Comparison of ENCODE assay signal across 19 mouse cellular contexts in the genomic region with DNA sequence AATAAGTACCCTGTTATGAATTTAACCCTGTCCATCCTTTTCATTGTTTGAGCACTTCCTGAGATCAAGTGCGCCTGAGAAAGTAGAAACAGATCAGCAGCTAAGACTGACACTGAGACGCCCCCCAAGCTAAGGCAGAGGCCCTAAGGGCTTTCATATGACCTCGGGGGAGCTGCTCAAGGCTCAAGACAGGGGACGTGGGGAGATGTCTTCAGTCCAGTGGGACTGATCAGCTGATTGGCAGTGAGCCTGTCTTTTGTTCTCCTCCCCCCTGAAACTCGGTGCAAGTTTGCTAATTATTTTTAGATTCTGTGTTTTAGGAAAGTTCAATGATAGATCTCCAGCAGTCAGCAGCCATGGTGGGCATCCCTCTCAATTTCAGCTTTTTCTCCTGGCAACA. TPM values are rescaled to one million over a fixed set of nuclear protein-coding genes. Genes with fewer than 3 reads are reported as not detected.
DNase-seq lines count a peak whose midpoint lies in the region; ATAC-seq lines count a peak whose summit lies in the region.
"Had no signal": no experiment of that assay in that cellular context is flagged by ENCODE, and none has a peak within 500 bp of the region (broad histone marks: within the 10 kb centered on the region; RNA-seq: fewer than 3 reads in every experiment).

No protein-coding gene starts in this region.

- H3K4me1 ChIP-seq in hindbrain, embryonic 12.5 days: peaks cover 32% of the 10 kb centered on the region
- peaks cover 33% of the 10 kb centered on the region for H3K4me1 ChIP-seq in hindbrain, embryonic 10.5 days (replicated peaks)
- H3K4me1 ChIP-seq in forebrain, embryonic 16.5 days (replicated peaks; ENCODE audit: control insufficient read depth, insufficient read depth, low read length): peaks cover 35% of the 10 kb centered on the region
- peaks cover 51% of the 10 kb centered on the region for H3K4me1 ChIP-seq in hindbrain, embryonic 14.5 days (replicated peaks; ENCODE audit: control insufficient read depth, insufficient read depth, low read length)
- peaks cover 77% of the 10 kb centered on the region for H3K4me1 ChIP-seq in neural tube, embryonic 13.5 days (replicated peaks)
- H3K4me1 ChIP-seq: heart, embryonic 13.5 days; stomach, embryonic 15.5 days had no signal

- no peak for ATAC-seq in hindbrain, embryonic 12.5 days (ENCODE audit: low FRiP score)
- ATAC-seq in forebrain, embryonic 16.5 days: no peak
- ATAC-seq in hindbrain, embryonic 14.5 days (ENCODE audit: low FRiP score): no peak
- no peak for ATAC-seq in neural tube, embryonic 13.5 days (ENCODE audit: low read depth)
- ATAC-seq: CD4-positive, CD25-positive, alpha-beta regulatory T cell, adult 4 months; intestine, postnatal 0 days had no signal

- H3K4me2 ChIP-seq in hindbrain, embryonic 12.5 days (replicated peaks): peak overlapping the region; percentile 32; the same call in 1 of the 2 replicates
- peak overlapping the region; percentile 90 for H3K4me2 ChIP-seq in forebrain, embryonic 16.5 days (ENCODE audit: low read length)
- peak overlapping the region; percentile 82 for H3K4me2 ChIP-seq in hindbrain, embryonic 14.5 days (replicated peaks)
- H3K4me2 ChIP-seq in neural tube, embryonic 13.5 days: peak overlapping the region; percentile 79
- H3K4me2 ChIP-seq: heart, embryonic 13.5 days; limb, embryonic 12.5 days; stomach, embryonic 15.5 days had no signal

- H3K9ac ChIP-seq in hindbrain, embryonic 12.5 days: no peak overlapping the region
- H3K9ac ChIP-seq in forebrain, embryonic 16.5 days (replicated peaks; ENCODE audit: low read depth, low read length): peak overlapping the region; percentile 43; the same call in 1 of the 2 replicates
- peak overlapping the region; percentile 81 for H3K9ac ChIP-seq in hindbrain, embryonic 14.5 days
- H3K9ac ChIP-seq in neural tube, embryonic 13.5 days: peak overlapping the region; percentile 65
- H3K9ac ChIP-seq: heart, embryonic 13.5 days; limb, embryonic 12.5 days; liver, embryonic 14.5 days; stomach, embryonic 15.5 days had no signal

- H3K27me3 ChIP-seq in hindbrain, embryonic 12.5 days: 0 out of 2 replicates have a peak, but pooled peaks cover 7% of the 10 kb centered on the region
- H3K27me3 ChIP-seq in hindbrain, embryonic 10.5 days (ENCODE audit: insufficient read depth, poor library complexity, severe bottlenecking): peaks cover 40% of the 10 kb centered on the region
- H3K27me3 ChIP-seq in forebrain, embryonic 16.5 days (replicated peaks; ENCODE audit: control insufficient read depth, insufficient read depth, low read length): no peaks in the 10 kb centered on the region
- H3K27me3 ChIP-seq in hindbrain, embryonic 14.5 days (ENCODE audit: control insufficient read depth, insufficient read depth, low read length): no peaks in the 10 kb centered on the region
- no peaks in the 10 kb centered on the region for H3K27me3 ChIP-seq in neural tube, embryonic 13.5 days

- DNase-seq in hindbrain, embryonic 10.5 days (ENCODE audit: low spot score): no peak
- no peak for DNase-seq in hindbrain, embryonic 14.5 days (ENCODE audit: low spot score)
- no peak for DNase-seq in B cell, adult 2 months
- no peak for DNase-seq in lung, postnatal 25 days (ENCODE audit: low spot score)
- DNase-seq: embryo, embryonic 11 days; heart, postnatal 4 days; kidney, postnatal 10 days; right cerebral cortex, postnatal 14 days had no signal

- no peaks in the 10 kb centered on the region for H3K36me3 ChIP-seq in hindbrain, embryonic 12.5 days
- no peaks in the 10 kb centered on the region for H3K36me3 ChIP-seq in hindbrain, embryonic 10.5 days
- no peaks in the 10 kb centered on the region for H3K36me3 ChIP-seq in forebrain, embryonic 16.5 days (ENCODE audit: control insufficient read depth, insufficient read depth)
- no peaks in the 10 kb centered on the region for H3K36me3 ChIP-seq in hindbrain, embryonic 14.5 days (replicated peaks; ENCODE audit: control insufficient read depth, insufficient read depth)
- no peaks in the 10 kb centered on the region for H3K36me3 ChIP-seq in neural tube, embryonic 13.5 days
- H3K36me3 ChIP-seq: G1E; heart, embryonic 13.5 days; limb, embryonic 12.5 days; stomach, embryonic 15.5 days had no signal

- WGBS in hindbrain, embryonic 12.5 days: 43% methylated on average over 5 of the region's 5 CpGs
- 52% methylated on average over 5 of the region's 5 CpGs for WGBS in hindbrain, embryonic 10.5 days
- WGBS in forebrain, embryonic 16.5 days: 28% methylated on average over 5 of the region's 5 CpGs
- WGBS in hindbrain, embryonic 14.5 days: 24% methylated on average over 5 of the region's 5 CpGs
- 39% methylated on average over 5 of the region's 5 CpGs for WGBS in neural tube, embryonic 13.5 days

- no peak overlapping the region for H3K4me3 ChIP-seq in hindbrain, embryonic 12.5 days
- H3K4me3 ChIP-seq in hindbrain, embryonic 10.5 days: no peak overlapping the region
- peak overlapping the region; percentile 14; the same call in 1 of the 2 replicates for H3K4me3 ChIP-seq in forebrain, embryonic 16.5 days (replicated peaks; ENCODE audit: low read length)
- peak overlapping the region; percentile 47 for H3K4me3 ChIP-seq in hindbrain, embryonic 14.5 days (replicated peaks; ENCODE audit: low read length)
- peak overlapping the region; percentile 50 for H3K4me3 ChIP-seq in neural tube, embryonic 13.5 days
- H3K4me3 ChIP-seq: heart, embryonic 13.5 days; limb, embryonic 12.5 days; stomach, embryonic 15.5 days had no signal

- no peaks in the 10 kb centered on the region for H3K9me3 ChIP-seq in hindbrain, embryonic 12.5 days (replicated peaks)
- no peaks in the 10 kb centered on the region for H3K9me3 ChIP-seq in hindbrain, embryonic 10.5 days
- no peaks in the 10 kb centered on the region for H3K9me3 ChIP-seq in forebrain, embryonic 16.5 days (ENCODE audit: control insufficient read depth, low read length)
- H3K9me3 ChIP-seq in hindbrain, embryonic 14.5 days (ENCODE audit: control insufficient read depth, low read length): no peaks in the 10 kb centered on the region
- no peaks in the 10 kb centered on the region for H3K9me3 ChIP-seq in neural tube, embryonic 13.5 days
- H3K9me3 ChIP-seq: heart, embryonic 13.5 days; limb, embryonic 12.5 days; stomach, embryonic 15.5 days had no signal

- 0 out of 2 replicates have a peak overlapping the region, but pooled peaks have one; percentile 35 for H3K27ac ChIP-seq in hindbrain, embryonic 12.5 days
- no peak overlapping the region for H3K27ac ChIP-seq in hindbrain, embryonic 10.5 days
- H3K27ac ChIP-seq in forebrain, embryonic 16.5 days (ENCODE audit: low read length): peak overlapping the region; percentile 65; the same call in 1 of the 2 replicates
- peak overlapping the region; percentile 97 for H3K27ac ChIP-seq in hindbrain, embryonic 14.5 days
- peak overlapping the region; percentile 98 for H3K27ac ChIP-seq in neural tube, embryonic 13.5 days (replicated peaks)
- H3K27ac ChIP-seq: heart, embryonic 13.5 days; limb, embryonic 12.5 days; liver, embryonic 14.5 days; stomach, embryonic 15.5 days had no signal

RNA-seq across cellular contexts. Expression of gene Myt1l, which starts 10.9 kb away (rescaled TPM):
- 58.2 and 64.3 TPM in 2 replicates for polyA plus RNA-seq in hindbrain, embryonic 12.5 days (2016; fragmentation: Nextera tagmentation; extraction: Ambion mirVana)
- polyA plus RNA-seq in hindbrain, embryonic 10.5 days (2016; fragmentation: Nextera tagmentation; extraction: Ambion mirVana): 3.5 and 12.1 TPM in 2 replicates
- 261 and 316 TPM in 2 replicates for polyA plus RNA-seq in forebrain, embryonic 16.5 days (2015; fragmentation: Nextera tagmentation; extraction: Ambion mirVana)
- polyA plus RNA-seq in hindbrain, embryonic 14.5 days (2014; fragmentation: Nextera tagmentation; extraction: Ambion mirVana): 187 and 202 TPM in 2 replicates
- 170 TPM in 2 replicates for polyA plus RNA-seq in neural tube, embryonic 13.5 days (2015; fragmentation: Nextera tagmentation; extraction: Ambion mirVana)
- polyA plus RNA-seq: G1E; liver, embryonic 14.5 days; spleen, adult 2 months had no signal

Comparison
In these comparisons a context has a peak if more than half of its experiments do, and no peak if none do; other contexts are left out.
1. H3K4me3 ChIP-seq: peak in forebrain, embryonic 16.5 days (single experiment), hindbrain, embryonic 14.5 days (single experiment) and neural tube, embryonic 13.5 days (single experiment); none in hindbrain, embryonic 12.5 days (single experiment) and hindbrain, embryonic 10.5 days (single experiment).
2. H3K4me2 ChIP-seq: peak in every context shown above with its lines; median percentile 90 in forebrain, embryonic 16.5 days; 82 in hindbrain, embryonic 14.5 days; 79 in neural tube, embryonic 13.5 days; 32 in hindbrain, embryonic 12.5 days.